Mouse (Mus musculus) ES-E14 (cell line): ENCODE data around the gene Atp1a4.

Experiments used
- CHD2 ChIP-seq: IDR thresholded peaks from 2 replicates; pipeline ENCODE4 v1.6.1; 2014; ENCODE audit warnings: mild to moderate bottlenecking, low read depth, low read length, inconsistent platforms
- HCFC1 ChIP-seq: IDR thresholded peaks from 2 replicates; pipeline ENCODE4 v1.6.1; 2012; ENCODE audit warnings: low read length, inconsistent platforms, borderline replicate concordance; ENCODE audit not compliant: insufficient read depth
- MAFK ChIP-seq: IDR thresholded peaks from 2 replicates; pipeline ENCODE4 v1.6.1; 2014; ENCODE audit warnings: mild to moderate bottlenecking, low read depth, low read length, inconsistent platforms; ENCODE audit not compliant: insufficient read depth
- ZC3H11A ChIP-seq: IDR thresholded peaks from 2 replicates; pipeline ENCODE4 v1.6.1; 2012; ENCODE audit warnings: low read depth, mild to moderate bottlenecking, inconsistent platforms, low read length, borderline replicate concordance
- ZNF384 ChIP-seq: IDR thresholded peaks from 2 replicates; pipeline ENCODE4 v1.6.1; 2012; ENCODE audit warnings: low read depth, low read length, inconsistent platforms

DNA sequence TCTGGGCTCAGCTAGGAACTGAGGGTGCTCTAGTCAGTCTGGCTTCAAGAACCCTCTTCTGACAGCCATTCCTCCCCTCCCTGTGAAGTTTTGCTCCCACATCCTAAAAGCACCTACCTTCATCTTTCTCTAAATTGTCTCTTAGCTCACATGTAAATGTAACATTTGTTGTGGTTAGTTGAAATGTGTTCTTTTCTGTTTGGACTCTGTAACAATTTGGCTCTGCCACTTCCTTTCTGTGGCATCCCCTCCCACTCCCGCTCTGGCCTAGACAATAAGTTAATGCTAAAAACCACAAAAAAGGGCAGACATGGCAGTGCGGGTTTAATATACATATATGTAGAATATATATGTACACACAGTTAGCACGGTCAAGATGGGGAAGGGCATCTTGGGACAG lies 61.1 kb downstream of the Atp1a4 start:
- no peak for TF ChIP-seq CHD2
- TF ChIP-seq ZC3H11A: no peak
- no peak for TF ChIP-seq HCFC1
- no peak for TF ChIP-seq MAFK
- no peak for TF ChIP-seq ZNF384
